Mouse (Mus musculus) liver, adult 2 months (tissue): Measurements from ENCODE around the gene Radil.

Experiments used
- CTCF ChIP-seq: fragments of 200-500 bp; IDR thresholded peaks from 2 replicates; pipeline ENCODE4 v1.5.1; 2011; ENCODE audit warnings: low read depth, low read length, control low read depth
- POLR2A ChIP-seq: fragments of 200-500 bp; IDR thresholded peaks from 2 replicates; pipeline ENCODE4 v1.6.1; 2011; ENCODE audit warnings: low read length, control low read depth; ENCODE audit not compliant: insufficient read depth; ENCODE audit errors: extremely low read depth

DNA sequence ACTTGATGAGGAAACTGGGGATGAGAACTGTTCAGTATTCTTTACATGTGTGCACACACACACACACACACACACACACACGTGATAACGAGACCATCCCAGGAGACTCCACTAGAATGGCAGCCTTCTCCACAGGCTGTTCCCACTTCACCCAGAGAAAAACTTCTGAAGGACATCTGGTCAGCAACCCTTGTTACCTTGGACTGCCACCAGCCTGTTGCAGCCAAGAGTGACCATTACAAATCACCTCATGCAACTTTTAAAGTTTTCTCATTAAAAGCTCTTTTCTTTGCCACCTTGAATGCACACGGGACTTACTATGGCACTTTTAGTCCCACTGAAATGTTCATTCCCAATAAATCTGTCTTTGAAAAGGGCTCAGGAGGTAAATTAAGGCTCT lies 13.6 kb downstream of the Radil start:
- TF ChIP-seq CTCF, result no peak
- no peak for TF ChIP-seq POLR2A
